Mouse (Mus musculus) ES-E14 (cell line): ENCODE measurements at regions not wholly inside any gene's neighbourhood (a gene's known extent, or its start where the extent isn't known, plus 50 kb on each side); places are given as distances from the start of the nearest gene placed in this dataset.
A peak's percentile ranks its signal among the peaks of the same experiment; 100 is the strongest.

ENCODE experiments used
- HCFC1 ChIP-seq: IDR thresholded peaks from 2 replicates; pipeline ENCODE4 v1.6.1; 2012; ENCODE audit warnings: low read length, inconsistent platforms, borderline replicate concordance; ENCODE audit not compliant: insufficient read depth
- MAFK ChIP-seq: IDR thresholded peaks from 2 replicates; pipeline ENCODE4 v1.6.1; 2014; ENCODE audit warnings: mild to moderate bottlenecking, low read depth, low read length, inconsistent platforms; ENCODE audit not compliant: insufficient read depth
- ZC3H11A ChIP-seq: IDR thresholded peaks from 2 replicates; pipeline ENCODE4 v1.6.1; 2012; ENCODE audit warnings: low read depth, mild to moderate bottlenecking, inconsistent platforms, low read length, borderline replicate concordance
- ZNF384 ChIP-seq: IDR thresholded peaks from 2 replicates; pipeline ENCODE4 v1.6.1; 2012; ENCODE audit warnings: low read depth, low read length, inconsistent platforms

- peak; percentile 86 for TF ChIP-seq ZNF384
- no peak for TF ChIP-seq ZC3H11A
- no peak for TF ChIP-seq MAFK
- no peak for TF ChIP-seq HCFC1
Measured at GRCm38 (mm10) chr8:117859095-117859494, 57.4 kb upstream of the Mphosph6 start.
